Mouse (Mus musculus) lung, postnatal 0 days (tissue): ENCODE results near the gene Cd80.

Experiments
- CTCF ChIP-seq: IDR thresholded peaks from 2 replicates; pipeline ENCODE4 v1.5.1; 2016; ENCODE audit warnings: antibody characterized with exemption, mild to moderate bottlenecking
- EP300 ChIP-seq: IDR thresholded peaks from 2 replicates; pipeline ENCODE4 v1.6.1; 2016; ENCODE audit warnings: antibody characterized with exemption, mild to moderate bottlenecking, control low read depth

GRCm38 (mm10) chr16:38496604-38497140 lies 41.3 kb downstream of the Cd80 start:
- TF ChIP-seq EP300 (no peak), CTCF (no peak)
